Mouse (Mus musculus) spleen, adult 18-20 months (tissue): ENCODE data around the gene Grm8.

ENCODE experiments used
- DNase-seq, 2 experiments: peaks; one replicate each; pipeline ENCODE4 v3.0.0; 2022; ENCODE audit warnings: mixed read lengths in 2 of 2

Gene Grm8

DNA sequence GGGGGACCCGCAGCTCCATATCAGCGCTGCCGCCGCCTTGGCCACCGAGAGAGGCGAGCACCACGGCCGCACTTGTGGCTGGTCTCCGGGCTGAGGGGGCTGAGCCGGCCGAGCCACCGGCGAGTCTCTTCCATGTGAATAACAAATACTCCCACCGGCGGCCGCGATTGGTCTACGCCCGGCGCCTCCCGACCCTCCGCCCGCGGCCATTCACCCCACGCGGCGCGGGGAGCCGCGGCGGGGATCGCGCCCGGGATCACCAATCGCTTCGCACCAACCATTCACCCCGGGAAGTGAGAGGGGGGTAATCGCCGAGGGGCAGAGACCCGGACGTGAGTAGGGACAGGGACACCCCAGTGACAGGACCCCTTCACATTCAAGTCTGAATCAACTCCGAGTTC, at the start of gene Grm8:
Gene Grm8 (minus strand): TSS at position 178 of the 401 bp plus-strand sequence.
- peak in 1 of 2 experiments; percentile 5 for DNase-seq

DNA sequence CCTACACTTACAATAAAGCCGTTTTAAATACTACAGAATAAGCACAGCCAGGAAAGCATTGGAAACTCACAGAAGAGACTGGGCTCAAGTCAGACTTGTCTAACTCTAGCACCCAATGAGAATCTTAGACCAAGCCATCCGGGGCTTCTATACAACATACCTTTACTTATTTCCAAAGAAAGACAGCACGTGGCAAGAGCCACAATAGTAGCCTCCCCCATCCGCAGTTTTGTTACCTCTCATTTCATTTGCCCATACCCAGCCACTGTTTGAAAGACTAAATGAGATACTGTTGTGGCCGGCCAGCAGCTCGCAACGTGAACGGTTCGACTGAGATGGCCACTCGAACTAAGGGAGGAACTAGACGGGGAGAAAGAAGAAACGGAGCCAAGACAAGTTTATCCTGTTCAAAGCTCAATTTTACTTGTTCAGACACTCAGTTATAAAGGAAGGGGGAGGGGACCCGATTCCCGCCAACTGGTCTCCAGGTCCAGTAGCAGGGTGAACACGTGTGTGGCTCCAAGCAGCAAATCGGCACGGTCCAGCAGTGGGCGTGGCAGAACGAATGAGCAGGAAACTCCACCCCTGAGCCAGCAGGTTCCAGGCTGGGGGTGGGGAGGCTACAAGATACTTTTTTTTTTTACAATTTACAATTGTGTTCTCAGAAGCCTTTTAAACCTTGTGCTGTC, 35.0 kb upstream of the Grm8 start:
- no peak for DNase-seq

DNA sequence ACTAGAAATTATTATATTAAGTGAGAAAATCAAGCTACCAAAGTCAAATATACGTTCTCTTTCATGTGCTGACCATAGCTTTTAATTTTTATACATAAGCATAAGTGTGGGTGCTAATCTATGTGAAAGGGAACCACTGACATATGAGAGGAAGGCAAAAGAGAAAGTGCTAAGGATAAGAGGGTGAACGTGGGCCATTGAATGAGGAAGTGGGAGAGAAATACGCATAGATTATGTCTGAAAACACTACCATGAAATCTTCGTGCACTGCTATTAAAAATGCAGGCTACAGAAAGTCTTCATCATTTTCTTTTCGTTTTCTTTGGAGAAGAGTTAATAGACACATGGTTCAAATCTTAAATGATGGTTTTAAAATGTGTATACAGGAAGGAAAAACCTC, 25.4 kb upstream of the Grm8 start:
- no peak for DNase-seq

DNA sequence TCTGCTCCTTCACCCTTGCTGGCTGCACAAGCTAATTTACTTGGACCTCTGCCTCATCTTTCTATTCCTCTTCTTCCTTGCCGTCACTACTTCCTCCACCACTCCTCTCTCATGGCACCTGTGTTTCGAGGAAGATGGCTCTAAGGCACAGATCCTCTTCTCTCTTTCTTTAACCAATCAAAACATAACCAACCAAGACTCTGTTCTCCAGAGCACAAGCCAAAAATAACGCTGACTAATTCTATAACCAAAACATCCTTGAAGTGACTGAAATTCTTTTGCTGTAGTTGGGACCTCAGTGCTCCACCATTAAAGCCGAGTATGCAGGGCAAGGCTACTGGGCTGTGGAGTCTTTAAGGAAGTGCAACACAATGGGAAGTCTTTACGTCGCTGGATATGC, 11.5 kb upstream of the Grm8 start:
- DNase-seq, result no peak

DNA sequence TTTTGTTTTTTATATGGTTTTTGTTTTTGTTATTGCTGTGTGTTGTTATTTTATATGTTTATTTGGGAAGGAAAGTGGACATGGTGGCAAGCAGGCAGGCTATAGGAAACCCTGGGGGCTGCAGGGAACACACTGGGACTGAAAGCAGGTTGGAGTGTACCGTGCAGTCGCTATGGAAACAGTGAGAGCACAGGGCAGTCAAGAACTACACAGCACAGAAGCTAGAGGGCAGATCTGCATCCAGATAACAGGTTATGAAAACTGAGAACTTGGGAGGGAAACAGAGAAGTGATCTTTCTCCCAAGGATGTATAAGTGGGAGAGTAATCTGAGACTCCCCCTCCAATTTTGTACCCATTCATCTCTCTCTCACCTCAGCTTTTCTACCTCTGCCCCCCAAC, 7.4 kb upstream of the Grm8 start:
- DNase-seq, result no peak

DNA sequence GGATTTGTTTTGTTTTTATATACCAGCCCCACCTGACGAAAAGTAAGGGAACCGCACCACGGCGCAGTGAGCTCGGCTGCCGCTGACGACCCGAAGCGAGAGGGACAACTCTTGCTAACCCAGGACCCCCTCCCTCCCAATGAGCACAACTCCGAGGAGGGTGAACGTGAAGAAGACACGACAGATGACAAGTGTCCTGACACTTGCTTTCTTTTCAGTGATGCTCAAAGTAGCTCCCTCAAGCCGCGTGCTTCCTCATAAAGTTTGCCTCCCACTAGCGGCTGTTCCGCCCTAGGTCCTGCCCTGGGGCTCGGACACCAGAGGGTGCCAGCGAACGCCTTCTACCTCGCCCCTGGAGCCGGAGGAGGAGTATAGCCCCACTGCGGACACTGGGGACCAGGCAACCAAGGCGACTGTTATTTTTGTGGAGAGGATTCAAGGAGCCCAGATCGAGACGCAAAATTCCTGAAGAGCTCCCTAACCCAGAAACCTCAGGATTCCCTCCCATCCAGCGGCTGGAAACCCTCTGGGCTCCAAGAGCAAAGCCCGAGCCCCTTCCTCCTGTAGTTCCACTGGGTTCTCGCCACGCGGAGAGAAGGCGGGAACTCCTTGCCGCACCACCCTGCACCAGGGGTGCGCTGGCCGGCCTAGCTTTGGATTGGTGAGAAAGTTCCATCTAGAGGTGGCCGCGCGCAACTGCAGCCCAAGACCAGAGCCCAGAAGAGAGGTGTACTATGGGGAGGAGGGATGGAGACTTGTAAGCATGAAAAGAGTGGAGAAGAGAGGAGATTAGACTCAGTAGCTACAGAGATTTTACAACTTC, 644 bp upstream of the Grm8 start:
- peak; percentile 37 to 57 for DNase-seq

DNA sequence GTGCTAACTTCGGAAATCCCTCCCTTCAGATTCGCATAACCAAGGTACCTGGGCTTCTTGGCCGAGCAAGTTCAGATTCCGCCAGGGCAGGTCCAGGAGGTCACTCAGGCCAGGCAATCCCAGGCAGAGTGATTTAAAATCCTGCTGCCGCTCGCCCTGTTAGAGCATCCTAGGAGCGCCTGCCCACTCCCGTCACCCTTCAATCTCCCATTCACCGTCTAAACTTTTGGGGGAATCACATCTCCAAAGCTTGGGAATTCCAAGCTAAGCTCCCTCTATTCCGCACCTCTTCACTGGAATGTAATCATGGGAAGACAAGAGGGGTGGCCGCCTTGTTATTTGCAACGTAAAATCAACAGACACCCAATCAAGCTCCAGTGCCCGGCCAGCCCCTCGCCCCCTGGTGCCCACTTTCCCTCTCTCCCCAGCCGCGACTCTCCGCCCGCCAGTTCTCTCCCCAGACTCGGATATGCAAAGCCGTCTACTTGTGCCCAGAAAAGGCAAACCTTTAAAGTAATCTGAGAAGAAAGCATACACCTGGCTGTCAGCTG, 652 bp downstream of the Grm8 start:
- no peak for DNase-seq

DNA sequence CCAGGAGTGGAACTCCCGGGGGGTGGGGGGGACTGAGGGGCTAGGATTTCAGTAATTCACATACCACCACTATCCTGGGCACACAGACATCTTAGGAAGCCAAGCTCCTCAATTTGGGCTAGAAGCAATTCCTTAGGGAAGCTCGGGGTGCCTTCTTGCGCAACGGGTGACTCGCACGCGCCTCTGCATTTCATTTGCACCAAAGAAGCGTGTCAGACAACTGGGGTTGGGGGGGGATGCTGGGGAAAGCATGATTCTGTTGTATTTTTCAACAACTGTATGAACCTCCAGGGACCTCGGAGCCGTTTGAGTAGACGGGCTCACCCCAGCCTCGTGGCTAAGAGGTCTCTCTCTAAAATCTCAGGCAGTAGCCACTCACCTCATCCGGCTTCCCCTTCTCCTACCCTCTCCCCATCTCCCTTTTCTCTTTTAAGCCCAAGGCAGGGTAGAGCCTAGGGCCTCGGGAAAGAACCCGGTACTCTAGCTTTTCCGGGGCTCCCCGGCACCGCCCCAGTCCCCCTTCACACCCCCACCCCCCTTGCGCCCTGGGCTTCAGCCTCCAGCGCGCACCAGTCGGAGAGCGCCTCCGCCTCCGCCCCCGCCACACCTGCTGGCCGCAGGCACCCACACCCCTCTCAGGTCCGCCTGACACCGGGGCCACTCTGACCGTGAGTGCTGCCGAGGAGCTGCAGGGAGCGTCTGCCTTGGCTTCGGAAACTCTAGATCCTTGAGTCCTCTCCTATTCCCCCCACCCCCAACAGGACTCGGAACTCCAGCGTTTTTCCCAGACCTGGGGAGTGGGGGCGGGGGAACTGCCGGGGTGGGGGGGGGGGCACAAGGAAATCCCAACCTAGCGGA, 1.5 kb downstream of the Grm8 start:
- DNase-seq, result no peak

DNA sequence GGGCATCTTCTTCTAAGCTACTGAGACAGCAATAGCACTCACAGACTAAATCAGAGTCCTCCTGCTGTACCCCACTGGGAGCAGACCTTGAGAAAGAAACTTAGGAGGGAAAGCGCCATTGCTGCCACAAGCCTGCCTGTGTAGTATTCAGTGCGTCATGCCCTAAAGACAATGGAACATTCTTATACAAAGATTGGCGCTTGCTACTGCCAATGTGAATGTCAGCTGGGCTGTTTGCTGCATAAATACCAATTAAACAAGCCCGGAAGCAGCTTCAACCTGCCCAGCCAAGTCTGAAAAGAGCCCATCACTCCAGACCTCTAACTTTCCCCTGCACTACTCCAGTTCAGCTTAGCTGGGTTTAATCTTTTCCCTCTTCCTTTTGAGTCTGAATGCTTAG, 2.9 kb downstream of the Grm8 start:
- no peak for DNase-seq

DNA sequence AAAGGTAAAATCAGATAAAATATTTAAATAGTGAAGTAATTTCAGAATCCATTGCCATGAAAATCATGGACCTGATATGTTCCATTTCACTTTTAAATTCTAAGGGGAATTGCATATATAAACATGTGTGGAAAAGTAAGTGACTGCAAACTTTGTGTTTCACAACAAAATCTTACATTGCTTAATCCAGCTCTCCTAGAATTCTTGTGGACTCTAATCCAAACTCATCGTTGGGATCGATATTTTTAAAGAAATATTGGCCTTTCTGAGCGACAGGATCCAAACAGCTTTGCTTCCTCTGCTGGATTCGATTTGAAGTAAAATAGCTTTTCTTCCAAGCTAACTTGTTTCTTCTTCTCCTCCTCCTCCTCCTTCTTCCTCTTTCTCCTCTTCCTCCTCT, 6.1 kb downstream of the Grm8 start:
- DNase-seq, result no peak

DNA sequence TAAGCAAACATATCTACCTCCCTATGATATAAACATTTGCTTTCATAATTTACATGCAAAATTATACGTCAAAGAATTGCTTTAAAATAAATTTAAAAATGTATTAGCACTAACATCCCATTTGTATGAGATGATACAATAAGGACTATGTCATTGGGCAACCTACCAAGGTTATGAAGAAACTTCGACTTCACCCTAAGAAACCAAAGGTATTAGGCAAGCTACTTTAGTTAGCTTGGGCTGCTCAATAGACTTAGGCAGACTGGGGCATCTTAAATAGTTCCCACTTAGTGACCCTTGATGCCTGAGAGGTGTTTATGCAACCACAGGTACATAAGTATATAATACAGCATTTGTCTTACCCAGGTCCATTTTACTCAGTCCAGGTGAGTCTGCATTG, 19.5 kb downstream of the Grm8 start:
- no peak for DNase-seq

DNA sequence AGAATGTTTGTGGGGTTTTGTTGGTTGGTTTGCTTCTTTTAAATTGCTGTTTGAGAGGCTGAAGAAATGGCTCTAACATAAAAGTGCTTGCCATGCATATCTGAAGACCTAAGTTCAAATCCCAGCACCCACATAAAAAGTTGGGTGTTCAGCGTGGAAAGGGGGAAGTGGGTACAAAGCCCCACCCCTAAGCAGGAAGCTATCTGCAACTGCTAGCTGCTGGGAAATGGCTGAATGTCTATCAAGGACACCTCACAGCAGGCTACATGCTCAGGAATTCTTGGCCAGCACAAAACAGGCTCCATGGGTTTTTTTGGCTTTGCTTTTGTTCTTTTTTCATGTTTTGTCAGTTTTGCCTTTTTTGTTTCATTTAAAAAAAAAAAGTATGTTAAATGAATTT, 20.1 kb downstream of the Grm8 start:
- no peak for DNase-seq

DNA sequence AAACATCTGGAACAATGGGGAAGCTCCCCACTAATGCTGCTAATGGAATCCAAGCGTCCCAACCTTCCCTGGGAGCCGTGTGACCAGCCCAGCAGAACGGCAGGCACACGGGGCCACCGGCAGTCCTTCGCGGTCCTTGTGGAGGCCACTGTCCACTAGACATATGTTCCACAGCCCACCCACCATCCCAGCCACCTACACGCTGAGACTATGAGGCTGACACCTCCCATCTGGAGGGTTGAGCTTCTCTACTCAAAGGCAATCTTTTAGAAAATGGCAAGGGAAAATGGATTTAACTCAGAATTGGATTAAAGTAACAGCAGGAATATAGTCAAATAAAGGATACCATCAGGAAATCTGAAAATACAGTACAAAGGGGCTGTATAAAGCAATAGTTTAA, 23.4 kb downstream of the Grm8 start:
- DNase-seq, result no peak

DNA sequence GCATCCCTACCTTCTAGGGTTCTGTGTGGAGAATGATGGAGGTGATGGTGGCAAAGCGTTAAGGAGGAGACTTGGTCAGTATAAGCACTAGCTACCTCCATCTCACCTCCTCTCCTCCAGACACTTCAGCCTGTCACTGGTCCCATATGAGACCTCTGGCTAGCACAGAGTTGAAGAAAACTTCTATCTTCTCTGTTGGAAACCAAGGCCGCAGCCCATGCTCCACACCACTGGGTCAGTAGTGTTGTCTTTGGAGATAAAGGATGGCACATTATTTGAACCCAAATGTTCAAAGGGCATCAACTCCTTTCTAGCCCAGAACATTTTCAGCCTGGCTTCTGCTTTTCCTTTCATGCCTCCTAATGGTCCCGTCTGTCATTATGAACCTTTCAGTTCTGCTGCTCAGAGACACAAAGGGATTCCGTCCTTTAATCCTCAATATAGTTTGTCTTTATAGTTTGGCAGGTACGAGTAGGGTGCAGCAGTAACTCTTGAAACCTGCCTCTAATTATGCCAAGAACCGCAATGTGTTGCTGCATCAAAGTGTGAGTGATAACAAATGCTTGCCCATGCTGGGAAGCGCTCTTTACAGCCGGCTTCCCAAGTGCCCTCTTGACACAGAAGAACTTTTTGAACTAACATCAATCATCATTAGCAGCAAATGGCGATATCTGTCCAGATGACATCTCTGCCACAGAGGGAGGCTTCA, 32.2 kb downstream of the Grm8 start:
- DNase-seq, result no peak

DNA sequence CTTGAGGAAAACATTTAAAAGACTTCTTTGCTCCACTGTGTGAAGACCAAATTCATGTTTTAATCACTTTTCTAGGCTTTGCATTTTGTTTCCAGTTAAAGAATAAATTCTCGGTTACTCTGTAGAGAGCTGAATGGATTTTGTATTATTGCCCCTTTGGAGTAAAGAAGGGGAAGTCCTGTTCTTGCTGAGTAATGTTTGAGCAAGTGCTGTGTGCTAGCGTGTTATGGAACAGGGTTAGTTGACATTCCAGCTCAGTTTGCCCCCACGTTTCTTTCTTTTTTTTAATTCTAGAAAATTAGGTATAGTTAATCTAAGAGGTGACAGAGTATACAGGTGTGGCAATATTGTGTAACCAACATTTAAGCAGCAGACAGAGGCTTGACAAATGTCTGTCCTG, 35.0 kb downstream of the Grm8 start:
- no peak for DNase-seq

DNA sequence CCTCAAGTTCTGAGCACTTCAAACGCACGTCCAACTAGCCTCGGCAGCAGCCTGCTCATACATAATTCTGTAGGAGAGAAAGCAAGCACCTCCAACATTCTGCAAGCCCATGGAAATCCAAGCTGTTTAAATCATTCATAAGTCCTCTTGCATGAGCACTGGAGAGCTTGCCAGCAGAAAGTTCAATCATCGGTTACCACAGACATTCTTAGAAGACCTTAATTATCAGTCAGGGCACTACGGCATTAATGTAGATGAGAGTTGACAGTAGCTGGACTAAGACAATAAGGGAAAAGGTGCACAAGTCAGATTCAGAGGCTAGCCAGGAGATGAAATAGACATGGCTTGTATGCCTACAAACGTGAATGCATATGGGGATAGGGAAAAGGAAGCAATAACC, 42.5 kb downstream of the Grm8 start:
- no peak for DNase-seq

DNA sequence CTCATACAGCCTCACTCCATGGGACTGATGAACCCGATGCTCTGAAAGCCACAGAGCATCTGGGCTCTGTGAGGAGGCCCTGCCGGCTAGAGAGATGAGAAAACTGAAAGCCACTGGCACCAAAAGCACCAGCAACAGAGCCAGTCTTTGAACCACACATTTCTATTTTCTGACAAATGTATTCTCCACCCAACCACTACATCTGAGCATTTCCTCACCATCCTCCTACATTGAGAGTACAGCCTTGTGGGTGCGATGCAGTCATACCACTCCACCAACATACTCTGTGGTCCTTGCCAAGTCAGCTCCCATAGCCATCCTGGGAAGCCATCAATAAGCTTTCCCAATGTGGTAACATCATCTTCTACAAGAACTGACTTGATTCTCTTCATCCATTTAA, 43.1 kb downstream of the Grm8 start:
- no peak for DNase-seq

DNA sequence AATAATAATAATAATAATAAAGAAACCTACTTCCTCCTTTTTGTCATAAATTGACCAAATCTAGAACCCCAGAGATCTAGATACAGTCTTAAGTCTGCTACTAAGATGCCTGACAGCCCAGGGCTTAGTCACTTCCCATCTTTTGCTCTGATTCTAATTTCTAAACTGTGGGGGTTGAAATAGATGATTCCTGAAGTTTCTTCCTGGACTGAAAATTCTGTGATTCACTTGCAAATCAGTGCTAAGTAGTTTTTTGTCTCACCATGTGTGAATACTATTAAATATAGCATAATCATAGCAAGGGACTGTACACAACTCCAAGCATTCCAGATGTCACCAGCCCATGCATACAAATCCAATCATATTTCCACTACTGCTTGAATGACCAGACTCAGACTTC, 44.0 kb downstream of the Grm8 start:
- no peak for DNase-seq

DNA sequence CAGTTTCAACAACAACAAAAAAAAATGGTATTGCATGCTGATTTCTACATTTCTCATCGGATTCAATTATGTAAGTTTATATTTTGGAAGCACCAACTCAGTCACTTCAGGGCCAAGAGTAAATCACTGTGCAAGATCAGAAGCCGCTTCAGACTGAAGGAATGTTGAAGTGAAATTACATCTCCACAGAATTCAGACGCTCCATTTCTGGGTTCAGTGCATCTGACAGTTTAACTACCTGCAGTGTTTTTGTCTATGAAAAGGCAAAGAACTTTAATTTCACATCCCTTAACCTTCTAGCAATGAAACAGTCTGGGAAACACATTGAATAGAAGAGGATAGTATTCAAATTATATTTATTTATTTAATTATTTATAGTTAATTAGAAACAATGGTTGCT, 59.4 kb downstream of the Grm8 start:
- no peak for DNase-seq

DNA sequence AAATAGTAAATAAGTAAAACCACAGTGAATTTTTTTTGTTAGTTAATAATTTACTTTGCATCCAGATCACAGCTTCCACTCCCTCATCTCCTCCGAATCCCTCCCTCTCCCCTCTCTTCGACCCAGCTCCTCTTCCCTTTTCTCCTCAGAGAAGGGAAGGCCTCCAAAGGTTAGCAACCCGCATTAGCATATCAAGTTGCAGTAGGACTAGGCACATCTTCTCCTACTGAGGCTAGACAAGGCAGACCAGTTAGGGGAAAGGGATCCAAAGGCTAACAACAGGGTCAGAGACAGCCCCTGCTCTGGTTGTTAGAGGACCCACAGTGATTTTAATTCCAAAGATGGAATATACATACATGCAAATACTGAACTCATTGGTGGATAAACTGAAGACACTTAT, 60.5 kb downstream of the Grm8 start:
- DNase-seq, result no peak

DNA sequence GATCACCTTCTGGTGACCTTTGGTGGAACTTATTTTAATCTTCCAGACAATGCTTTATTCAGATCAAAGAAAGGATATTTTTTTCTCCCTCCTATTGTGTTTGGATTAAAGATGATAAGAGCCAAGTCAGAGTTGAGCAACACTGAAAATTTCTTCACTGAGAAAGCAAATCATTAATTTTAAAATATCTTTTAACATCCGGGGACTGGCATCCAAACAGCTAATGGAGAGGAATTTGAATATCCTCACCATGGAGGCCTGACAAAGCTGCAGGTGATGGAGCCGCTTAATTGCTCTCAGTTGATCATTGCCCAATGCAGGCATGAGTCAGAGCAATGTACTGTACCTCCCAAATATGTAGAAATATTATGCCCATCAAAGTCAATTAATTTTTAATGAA, 83.0 kb downstream of the Grm8 start:
- no peak for DNase-seq

DNA sequence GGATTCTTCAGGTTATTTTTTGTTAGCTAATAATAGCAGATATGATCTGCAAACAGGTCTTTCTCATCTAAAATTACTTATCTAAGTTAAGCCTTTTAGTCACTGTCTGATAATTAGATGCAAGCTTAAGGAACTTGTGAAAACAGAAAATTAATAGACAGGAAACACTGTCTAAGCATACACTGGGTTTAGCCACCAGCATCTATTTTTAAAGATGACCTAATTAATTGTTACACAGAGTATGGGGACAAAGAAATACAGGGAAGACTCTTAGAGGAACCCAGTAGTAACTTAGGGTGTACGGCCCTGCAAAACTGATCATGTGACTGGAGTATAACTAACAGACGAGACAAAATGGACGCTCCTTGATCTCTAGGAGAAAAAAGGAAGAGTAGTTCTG, 92.6 kb downstream of the Grm8 start:
- no peak for DNase-seq

DNA sequence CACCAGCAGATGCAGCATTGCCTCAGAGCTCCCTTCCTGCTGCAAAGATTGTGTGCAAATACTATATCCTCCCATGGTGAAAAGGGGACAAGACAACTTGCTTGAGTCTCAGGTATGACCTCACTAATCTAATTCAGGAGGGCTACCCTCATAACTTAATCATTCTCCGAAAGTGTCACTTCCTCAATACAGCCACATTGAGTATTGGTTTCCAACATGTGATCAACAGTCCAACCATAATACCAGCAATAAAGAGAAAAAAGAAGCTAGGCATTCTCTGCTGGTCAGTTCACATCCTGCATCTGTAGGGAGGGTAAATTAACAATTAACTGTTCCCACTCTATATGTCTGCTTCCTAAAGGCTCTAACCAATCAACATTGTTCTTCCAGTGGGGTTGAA, 94.2 kb downstream of the Grm8 start:
- DNase-seq, result no peak
